Mouse (Mus musculus): ENCODE measurements around the gene Clcn3.

Gene Clcn3

DNA sequence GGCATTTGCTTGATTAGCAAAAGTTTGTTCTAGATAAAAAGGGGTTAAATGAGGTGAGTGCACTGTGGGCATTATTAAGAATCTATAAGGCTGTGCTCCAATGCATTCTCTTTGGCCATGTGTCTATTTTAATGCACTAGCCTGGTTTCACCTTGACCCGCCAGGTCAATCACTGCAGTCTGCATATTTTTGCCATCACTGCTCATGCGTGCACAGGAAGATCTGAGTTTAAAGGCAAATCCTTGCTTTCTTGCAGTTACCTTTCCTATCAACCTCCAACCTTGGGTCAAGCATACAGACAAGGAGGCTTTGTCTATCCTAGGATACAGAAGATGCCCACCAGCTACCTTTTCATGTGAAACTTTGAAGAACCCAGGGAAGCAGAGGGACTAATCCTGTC is 113.3 kb downstream of the Clcn3 start:
- DNase-seq (ENCODE audit: low spot score): no peak

- DNase-seq (ENCODE audit: low spot score): no peak
Observed at GRCm38 (mm10) chr8:60868236-60868965, 114.7 kb downstream of the Clcn3 start.

DNA sequence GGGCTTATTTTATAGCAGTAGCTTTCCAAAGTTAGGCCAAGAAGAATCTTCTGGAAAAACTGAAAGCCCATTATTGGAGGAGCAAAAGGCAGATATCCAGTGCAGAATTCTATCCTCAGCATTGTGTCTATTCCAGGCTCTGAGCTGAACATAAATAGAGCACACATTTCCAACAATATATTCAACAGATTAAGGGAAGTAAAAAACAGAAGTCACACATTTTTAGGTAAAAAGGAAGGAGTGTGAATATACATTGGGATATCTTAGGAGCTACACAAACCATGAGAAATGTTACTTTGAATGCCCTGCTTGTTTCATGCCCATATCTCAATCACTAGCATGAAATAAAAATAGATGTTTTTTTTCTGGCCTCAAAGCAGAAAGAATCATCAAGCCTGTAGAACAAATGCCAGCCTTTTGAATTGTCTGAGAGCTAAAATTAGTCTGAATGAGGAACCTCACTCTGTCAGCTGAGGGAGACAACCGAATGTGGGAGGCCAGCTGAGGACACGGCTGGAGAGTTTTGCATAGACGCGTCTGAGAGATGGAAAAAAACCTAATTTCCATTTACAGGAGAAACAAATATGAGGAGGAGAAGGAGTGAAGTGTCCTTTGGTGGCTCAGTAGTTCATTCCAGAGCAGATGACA is 115.5 kb downstream of the Clcn3 start:
- no peak for DNase-seq (ENCODE audit: low spot score)

DNA sequence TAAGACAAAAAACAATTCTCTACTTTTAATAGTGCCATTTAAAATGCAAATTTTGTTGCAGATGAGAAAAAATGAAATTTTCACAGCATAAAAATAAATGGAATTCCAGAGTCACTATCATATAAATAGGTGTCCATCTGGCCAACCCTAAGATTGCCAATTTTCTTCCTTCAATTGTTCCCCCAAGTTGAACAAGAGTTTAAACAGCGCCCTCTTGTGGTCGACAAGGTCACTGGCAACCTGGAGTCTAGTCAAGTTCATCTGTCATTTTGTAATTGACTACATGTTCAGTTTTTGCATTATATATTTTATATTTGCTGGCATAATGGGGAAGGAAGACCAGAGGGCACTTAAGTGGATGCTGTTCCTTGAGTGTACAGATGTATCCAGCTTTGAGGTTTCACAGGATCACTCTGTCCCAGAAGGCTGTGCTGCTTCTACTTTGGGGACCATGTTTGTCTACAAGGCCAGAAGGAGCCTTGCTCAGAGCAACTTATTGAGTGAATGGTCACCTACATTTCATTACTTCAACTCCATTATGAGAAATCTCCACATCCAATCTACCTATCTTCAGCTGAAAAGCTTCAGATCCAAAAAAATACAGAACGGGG is 117.5 kb downstream of the Clcn3 start:
- DNase-seq (ENCODE audit: low spot score): peak; percentile 80

DNA sequence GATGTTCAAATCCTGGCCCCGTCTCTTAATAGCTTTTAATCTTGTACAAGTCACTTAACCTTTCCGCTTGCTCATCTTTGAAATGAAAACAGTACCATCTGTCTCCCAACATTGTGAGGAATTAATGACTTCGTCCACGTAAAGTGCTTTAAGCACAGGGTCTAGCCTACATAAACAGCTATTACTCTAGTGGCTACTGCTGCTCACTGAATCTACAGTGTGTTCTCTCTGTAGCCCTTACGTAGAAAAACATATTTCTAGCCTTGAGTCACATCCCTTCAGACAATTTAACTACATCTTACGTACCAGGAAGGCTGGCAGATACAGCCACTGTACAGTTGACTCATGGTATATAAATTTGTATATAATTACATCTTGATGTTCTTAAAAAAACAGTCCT is 118.2 kb downstream of the Clcn3 start:
- no peak for DNase-seq (ENCODE audit: low spot score)

- DNase-seq (ENCODE audit: low spot score): no peak
Observed at GRCm38 (mm10) chr8:60861783-60862182, 121.3 kb downstream of the Clcn3 start.

GRCm38 (mm10) chr8:60860749-60861148 is 122.4 kb downstream of the Clcn3 start:
- no peak for DNase-seq (ENCODE audit: low spot score)
